Mouse (Mus musculus) limb, embryonic 11.5 days (tissue): ENCODE data around the gene Scamp4. TPM values are rescaled to one million over a fixed set of nuclear protein-coding genes. Genes with fewer than 3 reads are reported as not detected.

ENCODE experiments used
- ATAC-seq: fragments of 200-750 bp; cut with Nextera tagmentation; 2 replicates; pipeline ENCODE4 v1.8.0; 2017; ENCODE audit warnings: low read depth; ENCODE audit not compliant: insufficient number of reproducible peaks, low FRiP score, low TSS enrichment
- DNase-seq: peaks from one replicate; pipeline ENCODE4 v3.0.0-alpha.2; 2015; ENCODE audit warnings: low spot score
- H3K27ac ChIP-seq: fragments of 300-500 bp; sonication (generic); replicated peaks from 2 replicates; pipeline ENCODE4 v1.5.1; 2014; ENCODE audit warnings: low read depth, mild to moderate bottlenecking, low read length
- H3K27me3 ChIP-seq: fragments of 300-500 bp; sonication (generic); 2 replicates; pipeline ENCODE4 v1.6.1; 2014; ENCODE audit warnings: mild to moderate bottlenecking, low read length, mixed read lengths; ENCODE audit not compliant: control insufficient read depth, insufficient read depth
- H3K36me3 ChIP-seq: fragments of 300-500 bp; sonication (generic); 2 replicates; pipeline ENCODE4 v1.6.1; 2014; ENCODE audit warnings: mild to moderate bottlenecking, low read length, moderate library complexity, mixed read lengths; ENCODE audit not compliant: control insufficient read depth, insufficient read depth
- H3K4me1 ChIP-seq: fragments of 300-500 bp; sonication (generic); 2 replicates; pipeline ENCODE4 v1.6.1; 2014; ENCODE audit warnings: low read length, mixed read lengths; ENCODE audit not compliant: control insufficient read depth, insufficient read depth
- H3K4me2 ChIP-seq: fragments of 300-500 bp; sonication (generic); 2 replicates; pipeline ENCODE4 v1.6.1; 2014; ENCODE audit warnings: low read depth, mild to moderate bottlenecking, moderate library complexity; ENCODE audit not compliant: severe bottlenecking
- H3K4me3 ChIP-seq: fragments of 300-500 bp; sonication (generic); 2 replicates; pipeline ENCODE4 v1.5.1; 2014; ENCODE audit warnings: low read depth, low read length
- H3K9ac ChIP-seq: fragments of 300-500 bp; sonication (generic); 2 replicates; pipeline ENCODE4 v1.6.1; 2014; ENCODE audit warnings: mild to moderate bottlenecking, low read length
- H3K9me3 ChIP-seq: fragments of 300-500 bp; sonication (generic); 2 replicates; pipeline ENCODE4 v1.6.1; 2016; ENCODE audit warnings: low read length; ENCODE audit not compliant: control insufficient read depth
- WGBS: fragments of 180-500 bp; shearing (Covaris S2); extraction: QIAGEN DNeasy Blood & Tissue Kit; methylation state at CpG from one replicate; pipeline ENCODE4 v1.1.7; 2014; 5-methylcytosine and 5-hydroxymethylcytosine counted together
- polyA plus RNA-seq: library from polyadenylated mRNA; unstranded; fragments of >200 nt; fragmentation: Nextera tagmentation; extraction: Ambion mirVana; gene quantifications from 2 replicates; pipeline ENCODE4 v1.2.1, GENCODE M21; 2014

Scamp4 gene
- polyA plus RNA-seq, 1 experiment from 2014 or later: 73.0 TPM

DNA sequence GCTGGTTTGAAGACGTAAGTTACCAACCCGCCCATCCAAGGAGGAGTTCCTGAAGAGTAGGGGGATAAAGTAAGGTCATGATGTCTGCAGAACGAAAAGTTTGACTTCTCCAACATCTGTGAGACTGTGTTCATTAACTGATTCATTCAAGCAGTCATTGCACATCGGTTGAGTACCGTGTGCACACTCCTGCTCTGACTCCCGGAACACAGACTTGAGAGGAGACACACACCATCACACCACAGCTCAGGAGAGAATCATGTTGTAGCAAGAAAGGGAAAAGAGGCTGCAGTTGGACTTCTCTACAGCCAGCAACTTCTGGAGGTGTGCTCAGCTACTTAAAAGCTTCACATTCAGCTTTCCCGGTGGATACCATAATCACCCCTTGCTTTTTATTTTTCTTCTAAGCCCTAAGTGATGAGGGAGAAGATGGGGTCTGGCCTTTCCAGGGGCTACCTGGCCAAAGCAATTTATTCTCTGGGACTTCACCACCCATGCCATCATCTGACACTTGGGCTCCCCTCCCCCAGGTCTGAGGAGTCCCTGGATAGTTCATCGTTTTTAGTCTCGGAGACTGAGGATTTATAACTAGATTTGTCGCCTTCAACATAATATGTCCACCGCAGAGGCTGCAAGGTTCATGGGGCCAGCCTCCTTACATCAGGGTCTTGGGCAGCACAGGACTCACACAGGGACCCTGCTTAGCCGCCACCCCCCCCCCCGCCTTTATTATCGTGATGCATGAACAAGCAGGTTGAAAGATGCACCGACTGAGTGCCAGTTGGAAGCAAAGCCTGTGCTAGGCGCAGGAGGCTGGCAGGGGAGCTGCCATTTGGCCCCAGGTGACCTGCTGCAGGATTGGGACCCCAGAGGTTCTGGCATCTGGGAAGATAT is 18.4 kb downstream of the Scamp4 start:
- H3K9ac ChIP-seq: peak overlapping the region; percentile 48; the same call in 1 of the 2 replicates
- peak overlapping the region; percentile 33; the same call in 1 of the 2 replicates for H3K27ac ChIP-seq
- H3K9me3 ChIP-seq: no peaks in the 10 kb centered on the region
- peak overlapping the region; percentile 69 for H3K4me2 ChIP-seq
- H3K27me3 ChIP-seq: no peaks in the 10 kb centered on the region
- H3K4me3 ChIP-seq: peak overlapping the region; percentile 87
- no peaks in the 10 kb centered on the region; the same call in 1 of the 2 replicates for H3K36me3 ChIP-seq
- ATAC-seq: no peak
- peaks cover 17% of the 10 kb centered on the region for H3K4me1 ChIP-seq
- no peak for DNase-seq
- WGBS: 59% methylated on average over 16 of the region's 16 CpGs

DNA sequence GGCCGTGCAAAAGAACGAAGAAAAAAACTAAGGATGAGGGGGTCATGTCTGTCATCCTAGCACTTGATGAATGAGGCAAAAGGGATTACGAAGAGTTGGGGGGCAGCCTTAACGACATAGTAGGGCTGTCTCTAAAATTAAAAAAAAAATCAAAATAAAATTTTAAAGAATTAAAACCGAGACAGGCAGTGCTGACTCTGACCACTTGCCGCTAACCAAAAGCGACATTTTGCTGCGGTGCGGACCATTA is 18.9 kb downstream of the Scamp4 start:
- Histone ChIP-seq H3K27ac (peak overlapping the region; percentile 33; the same call in 1 of the 2 replicates), H3K9me3 (no peaks in the 10 kb centered on the region), H3K4me3 (peak overlapping the region; percentile 87), H3K4me2 (peak overlapping the region; percentile 69), H3K36me3 (no peaks in the 10 kb centered on the region), H3K27me3 (no peaks in the 10 kb centered on the region), H3K4me1 (peaks cover 17% of the 10 kb centered on the region), H3K9ac (peak overlapping the region; percentile 48; the same call in 1 of the 2 replicates)
- WGBS: 6% methylated on average over 9 of the region's 9 CpGs
- ATAC-seq: no peak
- DNase-seq: no peak

DNA sequence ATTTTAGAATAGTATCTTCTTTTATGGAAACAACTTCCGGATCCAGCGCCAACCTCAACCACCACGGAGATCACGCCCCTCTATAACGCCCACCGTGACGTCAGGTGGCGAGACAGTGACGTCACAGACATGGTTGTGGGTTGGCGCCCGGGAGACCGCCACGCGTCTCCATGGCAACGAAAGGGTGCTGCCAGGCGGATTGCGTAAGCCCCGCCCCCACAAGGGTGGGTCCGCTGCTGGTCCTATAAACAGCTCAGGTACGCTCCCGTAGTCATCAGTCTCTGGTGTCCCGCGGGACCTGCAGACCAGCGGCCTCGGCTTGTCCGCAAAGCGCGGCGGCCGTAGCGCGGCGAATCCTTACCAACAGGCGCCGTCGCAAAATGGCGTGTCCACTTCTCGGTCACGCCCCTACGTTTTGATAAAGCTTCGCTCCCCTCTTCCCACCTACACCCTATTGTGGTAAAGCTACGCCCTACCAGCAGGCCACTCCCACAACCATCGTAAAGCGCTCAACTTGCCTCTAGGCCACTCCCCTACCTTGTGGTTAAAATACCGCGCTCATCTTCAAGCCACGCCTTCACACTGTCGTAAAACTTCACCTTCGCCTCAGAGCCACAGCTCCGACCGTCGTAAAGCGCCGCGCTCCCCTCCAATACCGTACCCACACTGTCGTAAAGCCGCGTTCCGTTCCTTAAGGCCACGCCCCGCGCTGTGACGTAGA is 19.4 kb downstream of the Scamp4 start:
- Histone ChIP-seq H3K27me3 (no peaks in the 10 kb centered on the region), H3K4me2 (peak overlapping the region; percentile 69), H3K4me1 (peaks cover 17% of the 10 kb centered on the region), H3K9me3 (no peaks in the 10 kb centered on the region), H3K36me3 (no peaks in the 10 kb centered on the region), H3K4me3 (peak overlapping the region; percentile 87), H3K27ac (peak overlapping the region; percentile 53), H3K9ac (peak overlapping the region; percentile 80)
- whole genome bisulfite sequencing: under 1% methylated on average over 64 of the region's 64 CpGs
- DNase-seq (peak; percentile 100), ATAC-seq (peak; percentile 95)

DNA sequence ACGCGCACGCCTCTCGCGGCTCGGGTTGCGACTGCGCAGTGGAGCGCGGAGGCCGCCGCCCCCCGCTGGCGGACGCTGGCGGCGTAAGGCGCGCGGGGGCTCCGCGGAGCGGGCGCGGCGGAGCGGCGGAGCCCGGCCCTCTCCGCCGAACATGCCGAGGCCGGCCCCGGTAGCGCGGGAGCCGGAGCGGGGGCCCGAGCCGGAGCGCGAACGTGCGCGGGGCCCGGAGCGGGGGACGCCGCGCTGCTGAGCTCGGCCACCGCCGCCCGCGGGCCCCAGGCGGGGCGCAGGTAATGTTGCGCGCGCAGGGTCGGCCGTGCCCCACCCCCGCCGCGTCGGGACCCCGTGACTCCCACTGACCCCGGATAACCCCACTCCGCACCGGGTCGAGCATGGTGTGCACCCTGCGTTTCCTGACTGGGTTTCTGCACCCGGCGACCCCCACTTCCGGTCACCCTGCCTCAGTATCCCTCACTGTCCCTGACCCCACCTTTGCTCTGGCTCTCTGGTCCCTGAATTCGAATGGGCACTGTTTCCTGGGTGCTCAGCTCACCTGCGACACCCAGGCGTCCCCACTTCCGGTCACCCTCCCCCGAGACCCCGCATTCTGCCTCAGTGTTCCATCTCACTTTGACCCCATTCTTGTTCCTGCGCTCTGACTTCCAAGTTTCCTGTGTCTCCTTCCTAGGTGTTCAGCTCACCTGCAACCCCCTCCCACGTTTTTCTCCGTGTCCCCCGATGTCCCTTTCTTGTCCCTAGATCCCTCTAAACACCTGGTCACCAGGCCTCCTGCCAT is 20.2 kb downstream of the Scamp4 start, which contains the start of gene Csnk1g2:
Gene Csnk1g2 (plus strand): TSS at position 178 of the 796 bp plus-strand sequence.
- Histone ChIP-seq H3K4me3 (peak within 1 kb of the TSS; percentile 87), H3K9ac (peak within 1 kb of the TSS; percentile 80), H3K9me3 (no peaks in the 10 kb centered on the region), H3K27ac (peak within 1 kb of the TSS; percentile 87), H3K27me3 (no peaks in the 10 kb centered on the region), H3K36me3 (no peaks in the 10 kb centered on the region), H3K4me2 (peak within 1 kb of the TSS; percentile 69), H3K4me1 (peaks cover 24% of the 10 kb centered on the region)
- 0 out of 2 replicates have a peak, but pooled peaks have one; percentile 10 for ATAC-seq
- under 1% methylated on average over 85 of the region's 85 CpGs for WGBS
- DNase-seq: peak; percentile 63

DNA sequence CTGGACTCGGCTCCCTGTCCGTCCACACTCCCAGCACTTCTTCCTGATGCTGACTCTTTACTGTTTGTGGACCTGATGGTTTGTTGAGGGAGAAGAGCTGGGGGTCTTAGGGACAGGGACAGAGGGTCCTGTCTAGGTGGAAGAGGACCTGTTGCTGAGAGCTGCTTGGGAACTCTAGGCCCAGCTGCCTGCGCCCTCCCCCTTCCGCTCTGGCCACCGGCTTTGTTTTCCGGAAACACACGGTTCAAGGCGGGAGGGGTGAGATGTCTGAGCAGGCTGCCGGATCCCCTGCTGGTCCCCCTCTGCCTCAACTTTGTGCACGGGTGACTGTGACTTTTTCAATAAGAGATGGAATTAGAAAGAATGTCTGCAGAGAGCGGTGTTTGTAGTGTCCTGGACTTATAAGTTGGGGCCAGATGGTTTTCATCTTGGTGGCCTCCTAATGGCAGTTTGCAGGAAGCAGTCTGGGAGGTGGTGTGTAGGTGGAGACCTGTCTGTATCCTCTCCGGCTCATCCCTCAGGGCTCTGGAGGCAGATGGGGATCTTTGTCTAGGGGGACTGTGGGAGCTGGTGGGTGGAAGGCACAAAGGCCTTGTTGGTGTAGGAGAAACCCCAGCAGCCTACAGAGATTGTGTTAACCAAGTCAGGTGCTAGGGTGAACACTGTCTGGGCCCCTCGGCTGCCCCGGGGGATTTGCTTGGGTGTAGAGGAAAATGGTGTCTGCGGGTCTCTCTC is 21.0 kb downstream of the Scamp4 start:
- peak; percentile 78 for DNase-seq
- peaks cover 24% of the 10 kb centered on the region for H3K4me1 ChIP-seq
- WGBS: 12% methylated on average over 15 of the region's 15 CpGs

DNA sequence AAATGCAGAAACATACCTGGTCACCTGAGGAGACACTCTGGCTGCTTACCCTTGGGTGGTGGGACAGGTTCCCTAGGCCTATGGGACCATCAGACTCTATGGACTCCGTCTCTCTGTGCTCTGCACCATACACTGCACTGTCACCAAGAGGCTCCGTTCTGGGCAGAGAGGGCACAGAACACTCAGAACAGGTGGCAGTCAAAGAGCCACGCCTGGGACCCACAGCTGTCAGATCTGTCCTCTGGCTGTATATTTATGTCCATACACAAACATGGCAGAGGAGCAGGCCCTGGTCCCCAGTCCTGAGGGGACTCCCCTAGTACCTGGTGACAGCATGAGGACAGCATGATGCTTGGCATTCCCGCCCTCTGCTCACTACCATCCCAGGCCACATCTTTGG is 23.1 kb downstream of the Scamp4 start:
- Histone ChIP-seq H3K4me2 (no peak overlapping the region), H3K4me1 (peaks cover 23% of the 10 kb centered on the region), H3K9me3 (no peaks in the 10 kb centered on the region), H3K27me3 (no peaks in the 10 kb centered on the region), H3K4me3 (no peak overlapping the region), H3K27ac (no peak overlapping the region), H3K9ac (no peak overlapping the region), H3K36me3 (0 out of 2 replicates have a peak, but pooled peaks cover 2% of the 10 kb centered on the region)
- WGBS: 95% methylated on average over 4 of the region's 4 CpGs
- DNase-seq (no peak), ATAC-seq (no peak)

More for the DNA sequence above, 21.0 kb downstream of the Scamp4 start:
- H3K4me3 ChIP-seq: peak overlapping the region; percentile 87
- H3K36me3 ChIP-seq: 0 out of 2 replicates have a peak, but pooled peaks cover under 1% of the 10 kb centered on the region
- H3K4me2 ChIP-seq: peak overlapping the region; percentile 64
- H3K27me3 ChIP-seq: no peaks in the 10 kb centered on the region
- H3K27ac ChIP-seq: peak overlapping the region; percentile 87
- peak overlapping the region; percentile 80 for H3K9ac ChIP-seq
- no peaks in the 10 kb centered on the region for H3K9me3 ChIP-seq
- no peak for ATAC-seq

DNA sequence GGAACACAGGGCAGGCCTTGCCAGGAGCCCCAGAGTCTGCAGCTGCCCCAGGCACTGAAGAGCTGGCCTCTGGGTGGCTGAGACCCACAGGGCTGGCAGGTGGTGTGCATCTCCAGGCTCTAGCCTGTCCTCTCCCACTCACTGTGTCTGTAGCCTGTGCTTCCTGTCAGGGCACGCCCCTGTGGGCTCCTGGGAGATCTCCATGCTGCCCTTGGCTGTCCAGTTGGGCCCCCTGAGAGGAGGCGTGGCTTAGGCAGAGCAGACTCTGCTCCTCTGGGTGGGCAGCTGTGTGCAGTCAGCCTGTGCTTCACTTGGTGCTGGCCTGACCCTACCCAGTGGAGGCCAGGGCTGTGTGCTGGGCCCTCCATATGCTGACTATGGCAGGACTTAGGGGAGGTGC is 25.0 kb downstream of the Scamp4 start:
- DNase-seq (no peak), ATAC-seq (no peak; the same call in 1 of the 2 replicates)
- Histone ChIP-seq H3K36me3 (peaks cover 5% of the 10 kb centered on the region; the same call in 1 of the 2 replicates), H3K27me3 (no peaks in the 10 kb centered on the region), H3K27ac (no peak overlapping the region), H3K4me3 (no peak overlapping the region), H3K4me1 (peaks cover 18% of the 10 kb centered on the region), H3K9ac (no peak overlapping the region), H3K9me3 (no peaks in the 10 kb centered on the region), H3K4me2 (no peak overlapping the region)
- 55% methylated on average over 2 of the region's 2 CpGs for WGBS
